Mouse (Mus musculus) heart, postnatal 25 days (tissue): ENCODE measurements around the gene Rac1. TPM values are rescaled to one million over a fixed set of nuclear protein-coding genes. Genes with fewer than 3 reads are reported as not detected.
"Not testable (repeated sequence)": the region's sequence is repeated elsewhere in the genome, so short reads cannot be mapped to it uniquely, and the experiment has no call there.

Source experiments
- DNase-seq: peaks from one replicate; pipeline ENCODE4 v3.0.0; 2022; ENCODE audit warnings: low spot score
- intact Hi-C: fragments of 180-260 bp; cut with DNase I; formaldehyde crosslinking; loops from one replicate; pipeline ENCODE4 v1.15.1; 2025
- total RNA-seq, 2 experiments: library from RNA; stranded (reverse); gene quantifications; 2 replicates each; pipeline ENCODE4 v1.2.3; 2021

The Rac1 gene
- total RNA-seq, 2 experiments from 2014 or later: 215 to 235 TPM

GRCm38 (mm10) chr5:143501140-143501539, 26.7 kb downstream of the Rac1 start:
- intact Hi-C loops: no loop called here
- DNase-seq: no peak

- intact Hi-C loops, DNase-seq: not testable (repeated sequence)
Observed at GRCm38 (mm10) chr5:143500711-143501110, 27.1 kb downstream of the Rac1 start.

GRCm38 (mm10) chr5:143499686-143500085, 28.1 kb downstream of the Rac1 start:
- no peak for DNase-seq
- intact Hi-C loops: loop anchor here (10.0 kb wide), 1 partner anchor 65 kb away; no protein-coding TSS in a partner anchor

GRCm38 (mm10) chr5:143499197-143499596, 28.6 kb downstream of the Rac1 start:
- intact Hi-C loops: loop anchor here (10.0 kb wide), 1 partner anchor 64 kb away; no protein-coding TSS in a partner anchor
- DNase-seq: no peak

- intact Hi-C loops: loop anchor here (10.0 kb wide), 1 partner anchor 63 kb away; no protein-coding TSS in a partner anchor
- no peak for DNase-seq
Observed at GRCm38 (mm10) chr5:143497451-143497850, 30.4 kb downstream of the Rac1 start.

- intact Hi-C loops: loop anchor here (10.0 kb wide), 1 partner anchor 61 kb away; no protein-coding TSS in a partner anchor
- DNase-seq: no peak
Observed at GRCm38 (mm10) chr5:143495708-143496107, 32.1 kb downstream of the Rac1 start.

- no peak for DNase-seq
- intact Hi-C loops: loop anchor here (10.0 kb wide), 1 partner anchor 58 kb away; no protein-coding TSS in a partner anchor
Observed at GRCm38 (mm10) chr5:143493163-143493562, 34.7 kb downstream of the Rac1 start.

- intact Hi-C loops: loop anchor here (10.0 kb wide), 1 partner anchor 57 kb away; no protein-coding TSS in a partner anchor
- no peak for DNase-seq
Observed at GRCm38 (mm10) chr5:143491736-143492135, 36.1 kb downstream of the Rac1 start.

- intact Hi-C loops: loop anchor here (10.0 kb wide), 1 partner anchor 55 kb away; no protein-coding TSS in a partner anchor
- no peak for DNase-seq
Observed at GRCm38 (mm10) chr5:143489749-143490342, 38.0 kb downstream of the Rac1 start.

GRCm38 (mm10) chr5:143487998-143488397, 39.8 kb downstream of the Rac1 start:
- no peak for DNase-seq
- intact Hi-C loops: no loop called here

GRCm38 (mm10) chr5:143487193-143487592, 40.6 kb downstream of the Rac1 start:
- no peak for DNase-seq
- intact Hi-C loops: no loop called here

- no peak for DNase-seq
- intact Hi-C loops: no loop called here
Observed at GRCm38 (mm10) chr5:143484955-143485354, 42.9 kb downstream of the Rac1 start.

- intact Hi-C loops: no loop called here
- DNase-seq: no peak
Observed at GRCm38 (mm10) chr5:143477901-143478300, 49.9 kb downstream of the Rac1 start.

GRCm38 (mm10) chr5:143476013-143476412, 51.8 kb downstream of the Rac1 start:
- intact Hi-C loops: no loop called here
- no peak for DNase-seq

GRCm38 (mm10) chr5:143475153-143475844, 52.5 kb downstream of the Rac1 start:
- DNase-seq: no peak
- intact Hi-C loops: no loop called here

GRCm38 (mm10) chr5:143471953-143472618, 55.8 kb downstream of the Rac1 start:
- no peak for DNase-seq
- intact Hi-C loops: no loop called here

GRCm38 (mm10) chr5:143471165-143471546, 56.7 kb downstream of the Rac1 start:
- DNase-seq: no peak
- intact Hi-C loops: no loop called here

- DNase-seq: peak; percentile 48
- intact Hi-C loops: no loop called here
Observed at GRCm38 (mm10) chr5:143470421-143471164, 57.2 kb downstream of the Rac1 start.

GRCm38 (mm10) chr5:143469628-143470027, 58.2 kb downstream of the Rac1 start:
- no peak for DNase-seq
- intact Hi-C loops: loop anchor here (5.0 kb wide), 1 partner anchor 38 kb away; no protein-coding TSS in a partner anchor

GRCm38 (mm10) chr5:143467931-143468330, 59.9 kb downstream of the Rac1 start:
- intact Hi-C loops: loop anchor here (5.0 kb wide), 1 partner anchor 39 kb away; no protein-coding TSS in a partner anchor
- no peak for DNase-seq
